Mouse (Mus musculus) midbrain, embryonic 14.5 days (tissue): ENCODE data around the gene Grrp1. TPM values are rescaled to one million over a fixed set of nuclear protein-coding genes. Genes with fewer than 3 reads are reported as not detected.

Experiments
- ATAC-seq: fragments of 200-750 bp; cut with Nextera tagmentation; 2 replicates; pipeline ENCODE4 v1.8.0; 2017; ENCODE audit warnings: moderate number of reproducible peaks, moderate library complexity; ENCODE audit not compliant: low FRiP score, low TSS enrichment
- DNase-seq: peaks from one replicate; pipeline ENCODE4 v3.0.0-alpha.2; 2015
- H3K27ac ChIP-seq: fragments of 300-500 bp; sonication (generic); replicated peaks from 2 replicates; pipeline ENCODE4 v1.5.1; 2014; ENCODE audit warnings: mild to moderate bottlenecking, low read depth, low read length, moderate library complexity
- H3K27me3 ChIP-seq: fragments of 300-500 bp; sonication (generic); 2 replicates; pipeline ENCODE4 v1.6.1; 2014; ENCODE audit warnings: low read length, control low read depth, mixed read lengths; ENCODE audit not compliant: control insufficient read depth, insufficient read depth
- H3K36me3 ChIP-seq: fragments of 300-500 bp; sonication (generic); 2 replicates; pipeline ENCODE4 v1.6.1; 2014; ENCODE audit warnings: low read length, control low read depth; ENCODE audit not compliant: control insufficient read depth, insufficient read depth
- H3K4me1 ChIP-seq: fragments of 300-500 bp; sonication (generic); 2 replicates; pipeline ENCODE4 v1.6.1; 2014; ENCODE audit warnings: mild to moderate bottlenecking, antibody characterized with exemption, low read length, control low read depth; ENCODE audit not compliant: control insufficient read depth, insufficient read depth
- H3K4me2 ChIP-seq: fragments of 300-500 bp; sonication (generic); 2 replicates; pipeline ENCODE4 v1.6.1; 2014; ENCODE audit warnings: mild to moderate bottlenecking, low read length, moderate library complexity
- H3K4me3 ChIP-seq: fragments of 300-500 bp; sonication (generic); replicated peaks from 2 replicates; pipeline ENCODE4 v1.5.1; 2014; ENCODE audit warnings: low read depth, low read length
- H3K9ac ChIP-seq: fragments of 300-500 bp; sonication (generic); replicated peaks from 2 replicates; pipeline ENCODE4 v1.6.1; 2014; ENCODE audit warnings: mild to moderate bottlenecking, low read length, moderate library complexity
- H3K9me3 ChIP-seq: fragments of 300-500 bp; sonication (generic); 2 replicates; pipeline ENCODE4 v1.6.1; 2016; ENCODE audit warnings: low read length, control low read depth, mixed read lengths; ENCODE audit not compliant: control insufficient read depth
- WGBS: fragments of 180-500 bp; shearing (Covaris S2); extraction: QIAGEN DNeasy Blood & Tissue Kit; methylation state at CpG from one replicate; pipeline ENCODE4 v1.1.7; 2014; 5-methylcytosine and 5-hydroxymethylcytosine counted together
- polyA plus RNA-seq: library from polyadenylated mRNA; unstranded; fragments of >200 nt; fragmentation: Nextera tagmentation; extraction: Ambion mirVana; gene quantifications from 2 replicates; pipeline ENCODE4 v1.2.1, GENCODE M21; 2014

Grrp1 gene
- polyA plus RNA-seq, 1 experiment from 2014 or later = 11.1 TPM

DNA sequence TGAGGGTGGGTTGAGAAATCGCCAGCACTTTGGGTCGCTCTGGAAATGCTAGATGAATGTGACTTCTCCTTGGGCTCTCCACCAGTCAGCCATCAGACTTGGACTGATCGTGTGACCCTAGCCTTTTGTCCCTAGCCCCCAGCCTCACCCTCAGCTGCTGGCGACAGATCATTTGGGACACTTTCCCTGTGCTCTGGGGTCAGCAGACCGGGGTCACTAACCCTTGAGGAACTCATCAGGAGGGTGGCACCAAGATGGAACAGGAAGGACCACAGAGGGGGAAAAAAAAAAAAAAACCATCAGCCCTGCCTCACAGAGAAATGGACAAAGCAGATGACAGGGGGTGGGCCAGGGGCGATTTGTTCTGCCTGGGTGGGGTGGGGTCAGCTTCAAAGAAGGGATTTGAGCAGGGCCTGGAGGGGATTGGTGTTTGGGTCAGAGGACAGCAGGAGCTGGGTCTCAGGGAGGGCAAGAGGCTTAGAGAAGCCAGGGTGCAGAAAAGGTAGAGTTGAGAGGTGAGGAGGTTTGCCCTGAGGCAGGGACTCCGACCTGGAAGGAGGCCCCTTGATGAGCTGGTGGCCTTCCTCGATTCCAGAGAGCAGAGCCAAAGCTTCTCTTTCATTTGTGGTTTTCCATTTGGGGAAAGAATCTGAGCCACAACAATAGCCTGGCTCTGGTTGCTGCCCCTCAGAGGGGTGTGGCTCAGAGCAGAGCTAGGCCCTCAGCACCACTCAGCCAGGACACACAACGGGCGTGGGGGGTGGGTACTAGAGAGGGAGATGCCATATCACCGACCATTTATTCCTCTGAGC, 3.5 kb upstream of the Grrp1 start:
- Histone ChIP-seq H3K4me2 (no peak overlapping the region), H3K4me3 (no peak overlapping the region), H3K27ac (no peak overlapping the region), H3K9me3 (no peaks in the 10 kb centered on the region), H3K4me1 (peaks cover 18% of the 10 kb centered on the region; the same call in 1 of the 2 replicates), H3K27me3 (peaks cover 25% of the 10 kb centered on the region), H3K9ac (no peak overlapping the region), H3K36me3 (no peaks in the 10 kb centered on the region)
- DNase-seq (no peak), ATAC-seq (no peak)
- WGBS = 7% methylated on average over 11 of the region's 11 CpGs

DNA sequence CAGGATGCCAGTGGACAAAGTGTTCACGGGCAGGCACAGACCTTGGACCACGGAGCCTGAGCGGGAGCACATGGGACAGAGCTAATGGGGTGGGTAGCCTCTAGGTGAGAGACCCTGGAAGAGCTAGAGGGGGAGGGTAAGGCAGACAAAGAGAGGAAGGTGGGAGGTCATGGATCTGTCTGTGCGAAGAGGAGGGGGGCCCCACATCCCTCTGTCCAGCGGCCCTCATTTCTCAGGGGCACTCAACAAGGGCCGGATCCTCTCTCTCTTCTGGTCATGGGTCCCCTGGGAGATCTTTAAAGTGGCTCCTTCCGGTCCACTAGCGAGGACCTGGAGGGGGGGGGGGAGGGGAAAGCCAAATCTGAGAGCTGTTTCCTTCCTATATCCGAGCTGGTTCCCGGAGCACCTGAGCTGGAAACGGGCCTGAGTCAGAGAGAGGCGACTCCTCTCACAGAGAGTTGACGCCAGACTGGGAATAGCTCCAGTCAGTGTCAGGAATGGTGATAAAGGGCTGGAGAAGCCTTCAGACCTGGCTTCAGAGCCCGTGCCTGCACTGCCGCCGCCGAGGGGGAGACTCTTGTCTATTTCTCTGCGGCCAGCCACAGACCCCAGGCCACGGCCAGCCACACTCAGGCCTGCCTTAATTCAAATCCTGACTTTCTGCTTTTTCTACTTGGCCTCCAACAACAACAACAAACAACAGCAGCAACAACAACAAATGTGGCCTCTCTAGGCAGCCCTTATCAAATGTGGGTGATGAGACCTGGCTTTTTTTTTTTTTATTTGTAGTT, 2.7 kb upstream of the Grrp1 start:
- Histone ChIP-seq H3K27ac (no peak overlapping the region), H3K9ac (no peak overlapping the region), H3K36me3 (no peaks in the 10 kb centered on the region), H3K4me2 (peak overlapping the region; percentile 9; the same call in 1 of the 2 replicates), H3K4me3 (no peak overlapping the region), H3K9me3 (no peaks in the 10 kb centered on the region), H3K27me3 (peaks cover 33% of the 10 kb centered on the region), H3K4me1 (peaks cover 23% of the 10 kb centered on the region)
- DNase-seq (peak; percentile 14), ATAC-seq (no peak)
- 6% methylated on average over 19 of the region's 19 CpGs for WGBS

DNA sequence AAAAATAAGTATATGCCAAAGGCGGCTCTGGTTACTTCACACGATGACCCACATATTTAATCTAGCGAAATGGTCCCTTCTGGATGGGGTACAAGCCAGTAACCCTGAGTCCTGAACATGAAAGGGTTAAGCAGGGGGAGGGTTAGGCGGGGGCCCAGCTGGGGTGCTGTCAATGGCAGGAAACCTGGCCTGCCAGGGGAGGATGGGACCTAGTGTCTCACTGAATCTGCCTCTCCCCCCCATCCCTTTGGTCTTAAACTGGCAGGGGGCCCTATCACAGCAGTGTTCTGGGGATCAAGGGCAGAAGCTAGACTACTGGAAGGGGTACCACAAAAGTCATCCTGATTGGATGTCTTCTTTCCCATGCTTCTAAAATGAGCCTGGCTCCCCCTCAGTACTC, 1.9 kb upstream of the Grrp1 start:
- WGBS = 20% methylated on average over 4 of the region's 4 CpGs
- H3K4me1 ChIP-seq = peaks cover 28% of the 10 kb centered on the region
- H3K9ac ChIP-seq = no peak overlapping the region
- H3K27ac ChIP-seq = no peak overlapping the region
- no peak overlapping the region for H3K4me2 ChIP-seq
- H3K9me3 ChIP-seq = no peaks in the 10 kb centered on the region
- peaks cover 40% of the 10 kb centered on the region for H3K27me3 ChIP-seq
- no peak for ATAC-seq
- no peak for DNase-seq
- no peak overlapping the region for H3K4me3 ChIP-seq
- no peaks in the 10 kb centered on the region for H3K36me3 ChIP-seq

DNA sequence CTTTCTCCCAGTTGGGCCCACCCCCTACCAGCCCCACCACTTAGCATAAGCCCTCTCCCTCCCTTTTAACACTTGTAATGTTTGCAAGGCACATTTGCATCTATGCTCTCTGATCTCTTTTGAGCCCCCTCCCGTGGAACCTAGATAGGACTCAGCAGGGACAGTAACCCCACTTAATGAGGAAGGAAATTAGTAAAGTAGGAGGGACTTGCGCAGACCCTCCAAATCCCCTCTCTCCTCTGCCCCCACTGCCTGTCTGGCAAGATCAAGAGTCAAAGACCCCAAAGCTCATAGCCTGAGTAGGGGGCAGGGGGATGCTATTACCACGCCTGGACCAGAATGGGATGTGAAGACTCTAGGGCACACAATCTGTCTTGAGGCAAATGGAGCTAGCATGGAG, 929 bp upstream of the Grrp1 start:
- 12% methylated on average over 3 of the region's 3 CpGs for WGBS
- peaks cover 38% of the 10 kb centered on the region for H3K4me1 ChIP-seq
- H3K9me3 ChIP-seq = no peaks in the 10 kb centered on the region
- ATAC-seq (no peak), DNase-seq (no peak)
- no peak overlapping the region for H3K27ac ChIP-seq
- H3K36me3 ChIP-seq = no peaks in the 10 kb centered on the region
- no peak overlapping the region for H3K9ac ChIP-seq
- H3K4me3 ChIP-seq = no peak overlapping the region
- H3K4me2 ChIP-seq = no peak overlapping the region
- peaks cover 51% of the 10 kb centered on the region for H3K27me3 ChIP-seq

DNA sequence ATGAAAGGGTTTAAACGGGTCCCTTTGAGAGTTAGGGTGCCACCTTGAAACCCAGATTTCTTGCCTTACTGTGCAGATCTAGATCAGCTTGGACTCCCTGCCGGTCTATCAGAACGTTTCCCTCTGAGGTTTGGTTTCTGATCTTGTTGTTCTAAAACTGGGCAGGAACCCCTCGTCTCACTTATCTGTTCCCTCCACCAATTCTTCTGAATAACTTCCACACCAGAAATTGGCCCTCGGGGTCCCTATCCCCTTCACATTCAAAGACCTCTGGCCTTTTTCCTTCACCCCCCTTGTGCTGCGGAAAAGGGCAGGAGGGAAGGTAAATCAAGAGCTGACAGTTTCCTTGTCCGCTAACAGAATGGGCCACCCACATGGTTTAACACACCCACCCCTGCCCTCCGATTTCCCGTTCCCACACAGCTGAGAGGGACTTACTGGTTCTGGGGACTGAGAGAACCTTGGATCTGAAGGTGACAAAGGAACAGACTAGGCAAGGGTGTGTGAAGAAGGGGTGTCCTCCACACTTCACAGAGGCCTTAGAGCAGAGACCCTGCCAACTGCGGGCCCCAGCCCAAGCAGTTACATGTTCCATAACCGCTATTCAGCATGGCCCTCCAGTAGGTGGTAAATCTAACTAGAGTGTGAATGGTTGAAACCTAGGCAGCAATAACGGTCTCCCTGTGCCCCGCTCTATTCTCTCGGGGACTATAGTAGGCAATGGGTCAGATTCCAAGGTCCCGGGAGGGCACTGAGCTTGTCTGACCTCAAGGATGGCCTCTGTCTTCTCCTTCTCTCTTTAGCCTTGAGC, 790 bp downstream of the Grrp1 start:
- H3K4me3 ChIP-seq = no peak overlapping the region
- H3K9ac ChIP-seq = no peak overlapping the region
- peak overlapping the region; percentile 81 for H3K4me2 ChIP-seq
- H3K9me3 ChIP-seq = no peaks in the 10 kb centered on the region
- H3K36me3 ChIP-seq = no peaks in the 10 kb centered on the region
- H3K4me1 ChIP-seq = peaks cover 38% of the 10 kb centered on the region
- WGBS = 7% methylated on average over 15 of the region's 15 CpGs
- no peak overlapping the region for H3K27ac ChIP-seq
- DNase-seq (no peak), ATAC-seq (no peak)
- H3K27me3 ChIP-seq = peaks cover 59% of the 10 kb centered on the region

DNA sequence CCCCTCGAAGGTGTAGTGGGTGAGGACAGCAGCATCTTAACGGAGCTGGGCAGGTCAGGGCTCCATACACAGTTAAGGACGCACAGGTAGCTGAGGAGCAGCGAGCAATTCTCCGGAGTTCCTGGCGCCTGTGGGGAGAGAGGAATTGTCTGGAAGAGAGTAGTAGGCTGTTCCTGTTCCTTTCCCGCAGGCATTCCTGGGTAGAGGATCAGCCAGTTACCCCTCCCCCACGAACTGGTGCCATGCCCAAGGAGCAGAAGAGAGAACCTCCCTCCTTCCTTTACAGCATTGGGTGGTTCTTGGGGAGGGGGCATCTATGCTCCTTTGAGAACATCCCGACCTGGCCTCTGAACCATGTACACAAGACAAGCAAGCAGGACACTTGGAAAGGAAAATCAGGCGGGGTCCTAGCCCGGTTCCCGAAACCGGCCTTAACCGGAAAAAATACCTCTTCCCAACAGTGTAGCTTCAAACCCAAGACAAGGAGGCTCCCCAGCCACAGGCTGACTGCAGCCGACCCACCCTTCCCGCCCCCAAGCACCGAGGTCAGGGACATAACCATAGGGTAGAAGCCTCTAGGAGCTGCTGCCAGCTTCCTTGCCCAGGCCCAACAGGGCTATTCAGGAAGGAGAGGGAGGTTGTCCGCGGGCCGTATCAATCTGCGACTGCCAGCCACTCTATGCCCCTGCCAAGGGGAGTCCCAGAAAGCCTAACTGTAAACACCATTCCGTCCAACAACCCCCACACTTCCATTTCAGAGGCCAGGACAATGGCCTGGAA, 1.6 kb downstream of the Grrp1 start:
- Histone ChIP-seq H3K4me3 (peak overlapping the region; percentile 55), H3K9me3 (no peaks in the 10 kb centered on the region), H3K36me3 (no peaks in the 10 kb centered on the region), H3K4me1 (peaks cover 38% of the 10 kb centered on the region), H3K27ac (peak overlapping the region; percentile 70), H3K4me2 (peak overlapping the region; percentile 81), H3K27me3 (peaks cover 67% of the 10 kb centered on the region), H3K9ac (peak overlapping the region; percentile 63)
- ATAC-seq (no peak), DNase-seq (peak; percentile 50)
- WGBS = 6% methylated on average over 21 of the region's 22 CpGs

DNA sequence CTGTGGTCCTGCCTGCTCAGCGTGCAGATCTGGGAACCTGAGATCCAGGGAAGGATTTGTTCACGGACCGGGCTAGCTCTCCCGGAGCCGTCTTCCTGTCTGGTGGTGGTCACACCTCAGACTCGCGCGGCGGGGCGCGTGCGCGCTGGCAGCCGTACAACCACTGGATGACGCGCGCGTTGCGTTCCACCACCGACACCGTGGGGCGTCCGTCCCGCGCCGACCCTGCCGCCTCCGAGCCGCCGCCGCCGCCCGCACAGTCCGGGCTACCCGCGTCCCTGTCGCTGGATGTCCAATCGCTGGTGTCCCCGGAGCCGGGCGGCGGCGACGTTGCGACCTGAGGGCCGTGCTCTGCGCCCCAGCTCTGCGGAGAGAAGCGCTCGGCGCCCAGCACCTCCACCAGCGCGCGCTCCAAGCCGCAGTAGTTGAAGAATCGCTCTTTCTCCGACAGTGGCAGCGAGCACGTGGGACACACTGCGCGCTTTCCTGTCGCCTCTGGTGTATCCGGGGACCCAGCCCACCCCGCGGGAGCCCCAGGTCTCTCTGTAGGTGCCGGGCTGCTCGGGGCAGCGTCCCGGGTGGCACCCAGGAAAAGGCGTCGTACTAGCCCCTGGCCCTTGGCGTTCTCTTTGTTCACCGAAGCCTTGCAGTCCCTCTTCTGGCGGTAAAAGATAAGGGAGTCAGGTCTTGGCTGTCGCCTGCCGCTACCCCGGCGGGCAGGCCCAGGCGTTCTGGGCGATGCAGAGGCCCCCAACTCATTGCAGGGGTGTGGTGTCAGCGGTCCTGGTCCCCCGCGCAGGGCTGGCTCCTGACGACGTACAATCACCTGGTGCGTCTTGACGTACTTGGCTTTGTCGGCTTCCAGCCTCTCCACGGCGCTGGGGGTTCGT, 2.4 kb downstream of the Grrp1 start:
- under 1% methylated on average over 91 of the region's 91 CpGs for WGBS
- no peaks in the 10 kb centered on the region for H3K9me3 ChIP-seq
- ATAC-seq = peak; percentile 63
- H3K27ac ChIP-seq = peak overlapping the region; percentile 70
- DNase-seq = peak; percentile 88
- H3K36me3 ChIP-seq = no peaks in the 10 kb centered on the region
- peaks cover 35% of the 10 kb centered on the region for H3K4me1 ChIP-seq
- peak overlapping the region; percentile 55 for H3K4me3 ChIP-seq
- H3K9ac ChIP-seq = peak overlapping the region; percentile 63
- peaks cover 67% of the 10 kb centered on the region for H3K27me3 ChIP-seq
- peak overlapping the region; percentile 81 for H3K4me2 ChIP-seq
